Mouse (Mus musculus) kidney, adult 9 months (tissue): Measurements from ENCODE around the gene Senp8.
A peak's percentile ranks its signal among the peaks of the same experiment; 100 is the strongest.

Experiments used
- DNase-seq: peaks from one replicate; pipeline ENCODE4 v3.0.0; 2022

The Senp8 gene

GRCm38 (mm10) chr9:59709225-59709624 lies 41.3 kb downstream of the Senp8 start:
- DNase-seq: peak; percentile 73

GRCm38 (mm10) chr9:59706850-59707825 lies 43.4 kb downstream of the Senp8 start:
- DNase-seq: peak; percentile 72

- DNase-seq: peak; percentile 66
Observed at GRCm38 (mm10) chr9:59703099-59703498, 47.4 kb downstream of the Senp8 start.

GRCm38 (mm10) chr9:59701094-59701493 lies 49.4 kb downstream of the Senp8 start:
- DNase-seq: no peak

- DNase-seq: no peak
Observed at GRCm38 (mm10) chr9:59696381-59696780, 54.1 kb downstream of the Senp8 start.

DNA sequence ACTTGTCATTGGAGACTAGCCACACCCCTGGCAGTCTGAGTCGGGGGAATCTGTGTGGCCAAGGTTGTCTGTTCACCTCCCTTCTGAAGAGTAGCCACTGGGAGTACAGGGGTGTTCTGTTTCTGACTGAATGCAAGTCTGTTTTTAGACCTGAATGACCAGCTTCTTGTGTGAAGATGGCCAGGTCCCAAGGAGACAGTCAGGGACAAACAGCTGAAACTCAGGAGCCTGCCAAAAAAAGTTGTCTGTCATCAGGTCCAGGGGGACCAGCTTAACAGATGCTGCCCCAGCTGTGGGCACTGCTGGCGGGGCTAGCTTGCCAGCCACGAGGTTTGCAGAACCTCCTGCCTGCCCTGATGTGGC lies 55.1 kb downstream of the Senp8 start:
- DNase-seq: no peak

- DNase-seq: no peak
Observed at GRCm38 (mm10) chr9:59694571-59695450, 55.7 kb downstream of the Senp8 start.

- DNase-seq: no peak
Observed at GRCm38 (mm10) chr9:59692145-59692544, 58.4 kb downstream of the Senp8 start.

- peak; percentile 80 for DNase-seq
Observed at GRCm38 (mm10) chr9:59691635-59692094, 58.8 kb downstream of the Senp8 start.

- DNase-seq: no peak
Observed at GRCm38 (mm10) chr9:59687416-59688046, 63.0 kb downstream of the Senp8 start.
